Mouse (Mus musculus) ES-E14 (cell line): ENCODE data around the gene Ubac1. TPM values are rescaled to one million over a fixed set of nuclear protein-coding genes. Genes with fewer than 3 reads are reported as not detected.

Experiments used
- DNase-seq: peaks from one replicate; pipeline ENCODE4 v3.0.0-alpha.2; 2013; ENCODE audit warnings: low read depth, low spot score
- H3K27ac ChIP-seq: 2 replicates; pipeline ENCODE4 v1.5.1; 2012; ENCODE audit warnings: low read depth, mild to moderate bottlenecking, low read length, moderate library complexity, mixed read lengths; ENCODE audit not compliant: poor library complexity, insufficient read depth, severe bottlenecking
- H3K36me3 ChIP-seq: 2 replicates; pipeline ENCODE4 v1.6.1; 2012; ENCODE audit warnings: mild to moderate bottlenecking, low read length, moderate library complexity, mixed read lengths; ENCODE audit not compliant: control insufficient read depth, poor library complexity, insufficient read depth, severe bottlenecking
- H3K4me1 ChIP-seq, 2 experiments: fragments of 150-350 bp in 1 of 2; sonication (generic) in 1 of 2; 2 replicates each; pipeline ENCODE4 v1.6.1; 2012; ENCODE audit warnings: low read length in 2 of 2, mild to moderate bottlenecking in 1 of 2, mixed read lengths in 1 of 2; ENCODE audit not compliant: control insufficient read depth in 2 of 2, insufficient read depth in 2 of 2, poor library complexity in 1 of 2
- H3K4me3 ChIP-seq, 2 experiments: fragments of 150-350 bp in 1 of 2; sonication (generic) in 1 of 2; 2 replicates each; pipeline ENCODE4 v1.5.1; 2012; ENCODE audit warnings: low read length in 2 of 2, low read depth in 1 of 2, mild to moderate bottlenecking in 1 of 2, mixed read lengths in 1 of 2; ENCODE audit not compliant: insufficient read depth in 1 of 2, poor library complexity in 1 of 2, severe bottlenecking in 1 of 2
- H3K9ac ChIP-seq: 2 replicates; pipeline ENCODE4 v1.6.1; 2012; ENCODE audit warnings: low read depth, mild to moderate bottlenecking, low read length, mixed read lengths; ENCODE audit not compliant: poor library complexity, insufficient read depth, severe bottlenecking
- H3K9me3 ChIP-seq: fragments of 150-350 bp; sonication (generic); 2 replicates; pipeline ENCODE4 v1.6.1; 2012; ENCODE audit warnings: low read depth, mild to moderate bottlenecking, low read length; ENCODE audit not compliant: control insufficient read depth, insufficient read depth
- CHD2 ChIP-seq: IDR thresholded peaks from 2 replicates; pipeline ENCODE4 v1.6.1; 2014; ENCODE audit warnings: mild to moderate bottlenecking, low read depth, low read length, inconsistent platforms
- HCFC1 ChIP-seq: IDR thresholded peaks from 2 replicates; pipeline ENCODE4 v1.6.1; 2012; ENCODE audit warnings: low read length, inconsistent platforms, borderline replicate concordance; ENCODE audit not compliant: insufficient read depth
- MAFK ChIP-seq: IDR thresholded peaks from 2 replicates; pipeline ENCODE4 v1.6.1; 2014; ENCODE audit warnings: mild to moderate bottlenecking, low read depth, low read length, inconsistent platforms; ENCODE audit not compliant: insufficient read depth
- ZC3H11A ChIP-seq: IDR thresholded peaks from 2 replicates; pipeline ENCODE4 v1.6.1; 2012; ENCODE audit warnings: low read depth, mild to moderate bottlenecking, inconsistent platforms, low read length, borderline replicate concordance
- ZNF384 ChIP-seq: IDR thresholded peaks from 2 replicates; pipeline ENCODE4 v1.6.1; 2012; ENCODE audit warnings: low read depth, low read length, inconsistent platforms
- in situ Hi-C, 2 experiments: fragments of 600-800 bp; cut with MboI; formaldehyde crosslinking; loops; one replicate each; pipeline ENCODE4 v1.15.1; 2025; ENCODE audit warnings: low sequenced_read_pairs in 2 of 2, inconsistent platforms in 1 of 2; ENCODE audit not compliant: unreplicated experiment in 2 of 2
- total RNA-seq: library from RNA; depleted of rRNA; stranded (reverse); fragments of 300-350 nt; gene quantifications from 2 replicates; pipeline ENCODE4 v1.2.3, GENCODE M21; 2012; rRNA removed

Gene Ubac1
- 88.4 and 93.3 TPM in 2 replicates for total RNA-seq

GRCm38 (mm10) chr2:26021561-26022257 lies at the start of gene Ubac1:
Gene Ubac1, minus strand, starts transcription at chr2:26021747.
- in situ Hi-C loops: loop anchor here in 1 of 2 experiments (10.0 kb wide), 1 partner anchor 123 kb away; no protein-coding TSS in a partner anchor
- peaks cover 2% of the 10 kb centered on the region in 2 experiments; a peak in 1 of 4 replicates for H3K4me1 ChIP-seq
- TF ChIP-seq CHD2 (no peak), HCFC1 (peak; percentile 94), ZNF384 (no peak)

GRCm38 (mm10) chr2:26068592-26068991 lies 47.0 kb upstream of the Ubac1 start:
- TF ChIP-seq CHD2: no peak
- TF ChIP-seq ZC3H11A: no peak
- TF ChIP-seq MAFK: no peak
- TF ChIP-seq ZNF384: no peak
- TF ChIP-seq HCFC1: no peak
- no peak for DNase-seq
- H3K27ac ChIP-seq: no peak overlapping the region
- peaks cover 0 to 6% of the 10 kb centered on the region in 2 experiments; a peak in 1 of 4 replicates for H3K4me1 ChIP-seq
- no peak overlapping the region for H3K4me3 ChIP-seq
- H3K9me3 ChIP-seq: no peaks in the 10 kb centered on the region
- no peaks in the 10 kb centered on the region for H3K36me3 ChIP-seq
- no peak overlapping the region for H3K9ac ChIP-seq
- in situ Hi-C loops: no loop called here

More at GRCm38 (mm10) chr2:26021561-26022257, at the start of gene Ubac1:
- no peaks in the 10 kb centered on the region for H3K9me3 ChIP-seq
- no peaks in the 10 kb centered on the region for H3K36me3 ChIP-seq
- peak; percentile 75 for DNase-seq
- peak within 1 kb of the TSS; percentile 22; the same call in 1 of the 2 replicates for H3K27ac ChIP-seq
- H3K9ac ChIP-seq: peak within 1 kb of the TSS; percentile 72
- peak within 1 kb of the TSS; percentile 75 to 81 for H3K4me3 ChIP-seq

- no peaks in the 10 kb centered on the region for H3K36me3 ChIP-seq
- H3K9ac ChIP-seq: no peak overlapping the region; the same call in 1 of the 2 replicates
- no peak overlapping the region for H3K27ac ChIP-seq
- TF ChIP-seq MAFK: peak; percentile 74
- TF ChIP-seq ZNF384: no peak
- DNase-seq: no peak
- peaks cover 0 to 6% of the 10 kb centered on the region in 2 experiments; a peak in 1 of 4 replicates for H3K4me1 ChIP-seq
- in situ Hi-C loops: no loop called here
- no peaks in the 10 kb centered on the region for H3K9me3 ChIP-seq
- H3K4me3 ChIP-seq: no peak overlapping the region
Observed at GRCm38 (mm10) chr2:26068175-26068574, 46.6 kb upstream of the Ubac1 start.

- DNase-seq: no peak
- Histone ChIP-seq H3K9ac (no peak overlapping the region), H3K4me1 (peaks cover 0 to 6% of the 10 kb centered on the region in 2 experiments; a peak in 1 of 4 replicates), H3K4me3 (no peak overlapping the region), H3K9me3 (no peaks in the 10 kb centered on the region), H3K36me3 (no peaks in the 10 kb centered on the region), H3K27ac (no peak overlapping the region)
- TF ChIP-seq ZC3H11A (no peak), ZNF384 (no peak), CHD2 (no peak), MAFK (no peak), HCFC1 (no peak)
- in situ Hi-C loops: no loop called here
Observed at GRCm38 (mm10) chr2:26066527-26066926, 45.0 kb upstream of the Ubac1 start.
